Mouse (Mus musculus) brown adipose tissue, adult 24 weeks (tissue): ENCODE data around the gene Nfia. TPM values are rescaled to one million over a fixed set of nuclear protein-coding genes. Genes with fewer than 3 reads are reported as not detected.

Experiments used
- H3K27ac ChIP-seq: fragments of 200-500 bp; replicated peaks from 2 replicates; pipeline ENCODE4 v1.5.1; 2012; ENCODE audit warnings: low read depth, mild to moderate bottlenecking, low read length
- H3K4me1 ChIP-seq: fragments of 200-500 bp; 2 replicates; pipeline ENCODE4 v1.6.1; 2012; ENCODE audit warnings: low read length, mixed read lengths; ENCODE audit not compliant: control insufficient read depth, insufficient read depth, insufficient read length
- H3K4me3 ChIP-seq: fragments of 200-500 bp; 2 replicates; pipeline ENCODE4 v1.5.1; 2012; ENCODE audit warnings: low read depth, mild to moderate bottlenecking, low read length, moderate library complexity; ENCODE audit not compliant: insufficient read depth
- polyA plus RNA-seq: library from polyadenylated mRNA; stranded (reverse); fragments of >200 nt; gene quantifications from 2 replicates; pipeline ENCODE4 v1.2.4, GENCODE M21; 2012; ENCODE audit not compliant: missing spikeins, insufficient read depth, insufficient read length

Gene Nfia
- polyA plus RNA-seq, 1 experiment: 74.8 TPM

DNA sequence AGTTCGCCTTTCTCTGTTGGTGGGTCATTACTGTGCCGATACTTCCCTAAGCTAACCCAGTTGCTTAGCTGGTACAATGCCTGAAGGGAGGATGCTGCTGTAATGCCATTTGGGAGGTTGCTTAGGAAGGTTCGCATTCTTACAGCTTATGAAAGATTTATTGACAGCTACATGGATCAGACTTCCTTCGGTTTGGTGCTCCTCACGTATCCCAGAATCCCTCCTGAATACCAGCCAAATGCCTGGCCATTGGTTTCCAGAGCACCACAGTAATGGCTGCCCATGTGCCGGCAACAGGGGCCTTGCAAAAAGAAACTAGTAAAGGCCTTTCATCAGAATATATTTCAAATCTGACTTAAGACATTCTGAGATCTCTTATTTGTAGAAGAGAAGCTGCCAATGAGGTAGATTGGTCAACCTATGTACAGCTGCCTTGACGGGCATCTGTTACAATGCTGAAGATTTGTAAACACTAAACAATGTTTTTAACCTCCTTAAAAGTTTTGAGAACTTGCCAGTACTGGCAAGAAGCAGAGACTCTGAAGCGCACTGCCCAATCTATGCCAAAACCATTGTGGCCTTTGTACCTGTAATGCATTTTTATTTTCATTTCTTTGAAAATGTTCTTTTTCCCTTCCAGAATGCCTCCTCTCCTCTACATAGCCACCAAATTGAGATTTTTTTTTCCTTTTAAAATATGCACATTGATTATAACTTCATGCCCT, 13.2 kb downstream of the Nfia start:
- Histone ChIP-seq H3K27ac (peak overlapping the region; percentile 52; the same call in 1 of the 2 replicates), H3K4me3 (no peak overlapping the region), H3K4me1 (peaks cover 21% of the 10 kb centered on the region)

DNA sequence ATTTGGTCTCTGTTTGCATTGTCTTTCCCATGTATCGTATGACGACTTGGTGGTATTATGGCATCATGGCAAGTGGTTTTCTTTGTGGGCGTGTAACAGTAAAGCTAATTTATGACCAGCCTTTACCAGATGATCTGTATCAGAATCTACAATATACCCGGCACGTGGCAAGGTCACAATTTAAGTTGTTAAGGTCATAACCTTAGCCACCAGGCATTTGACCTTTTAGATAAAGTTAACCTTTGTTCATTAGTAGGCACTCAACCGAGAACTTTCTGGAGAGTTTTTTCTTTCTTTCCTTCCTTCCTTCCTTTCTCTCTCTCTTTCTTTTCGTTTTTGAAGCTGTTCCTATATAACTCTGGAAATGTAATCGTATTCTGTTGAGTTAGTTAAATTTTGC, 14.0 kb downstream of the Nfia start:
- Histone ChIP-seq H3K27ac (peak overlapping the region; percentile 56; the same call in 1 of the 2 replicates), H3K4me1 (peaks cover 21% of the 10 kb centered on the region), H3K4me3 (no peak overlapping the region)

DNA sequence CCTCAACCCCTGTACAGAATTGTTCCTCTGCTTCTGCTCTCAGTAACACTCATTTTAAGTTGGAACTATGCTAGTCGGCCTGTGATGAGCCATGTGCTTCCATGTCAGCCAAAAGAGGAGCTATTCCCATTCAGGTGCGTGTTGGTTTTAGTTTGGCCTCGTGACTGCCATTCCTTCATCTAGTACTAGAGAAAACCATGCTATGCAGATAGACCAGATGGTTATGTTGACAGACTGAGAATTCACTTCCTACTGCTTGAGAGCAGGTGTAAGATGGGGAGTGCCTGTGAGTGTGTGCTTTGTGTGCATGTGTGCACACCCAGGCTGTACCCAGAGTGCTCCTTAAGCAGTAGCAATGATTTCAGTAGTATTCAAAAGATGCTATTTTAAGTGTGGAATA, 15.0 kb downstream of the Nfia start:
- Histone ChIP-seq H3K27ac (no peak overlapping the region), H3K4me3 (no peak overlapping the region), H3K4me1 (peaks cover 18% of the 10 kb centered on the region)

DNA sequence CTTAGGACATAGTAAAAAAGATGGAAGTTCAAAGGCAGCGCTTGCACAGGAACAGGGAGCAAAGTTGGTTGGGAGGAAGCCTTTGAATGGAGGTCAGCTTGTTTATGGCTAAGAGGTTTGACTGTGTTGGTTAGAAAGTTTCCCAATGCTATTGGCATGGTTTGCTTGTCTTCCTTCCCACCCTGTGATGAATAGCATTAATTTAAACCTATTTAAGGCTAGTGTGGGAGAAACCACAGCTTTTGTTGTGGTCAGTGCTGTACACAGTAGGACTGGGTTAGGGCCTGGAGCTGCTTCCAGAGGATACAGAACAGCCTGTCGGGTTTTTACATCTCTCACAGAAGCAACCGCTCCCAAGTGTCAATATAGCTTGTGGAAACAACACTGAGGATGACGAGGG, 16.0 kb downstream of the Nfia start:
- H3K27ac ChIP-seq: no peak overlapping the region
- H3K4me3 ChIP-seq: no peak overlapping the region
- peaks cover 14% of the 10 kb centered on the region for H3K4me1 ChIP-seq

DNA sequence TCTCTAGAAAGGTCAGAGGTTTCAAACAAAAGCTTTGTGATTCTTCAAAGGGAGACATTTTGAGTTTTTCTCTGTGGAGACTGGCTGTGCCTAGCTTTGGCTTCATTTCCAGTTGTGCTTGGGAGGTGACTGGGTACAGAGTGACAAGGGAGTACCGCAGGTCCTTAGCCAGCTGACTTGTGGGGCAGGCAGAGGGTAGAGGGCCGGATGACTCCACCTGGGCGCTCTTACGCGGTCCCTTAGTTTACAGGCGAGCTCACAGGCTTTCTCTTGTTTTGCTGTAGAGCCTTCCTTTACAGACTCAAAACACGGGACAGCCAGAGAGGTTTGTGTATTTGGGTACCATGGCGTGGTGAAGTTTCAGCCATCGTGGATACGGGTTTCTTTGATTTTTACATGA, 21.4 kb downstream of the Nfia start:
- Histone ChIP-seq H3K4me1 (peaks cover 25% of the 10 kb centered on the region), H3K4me3 (no peak overlapping the region), H3K27ac (peak overlapping the region; percentile 73)

DNA sequence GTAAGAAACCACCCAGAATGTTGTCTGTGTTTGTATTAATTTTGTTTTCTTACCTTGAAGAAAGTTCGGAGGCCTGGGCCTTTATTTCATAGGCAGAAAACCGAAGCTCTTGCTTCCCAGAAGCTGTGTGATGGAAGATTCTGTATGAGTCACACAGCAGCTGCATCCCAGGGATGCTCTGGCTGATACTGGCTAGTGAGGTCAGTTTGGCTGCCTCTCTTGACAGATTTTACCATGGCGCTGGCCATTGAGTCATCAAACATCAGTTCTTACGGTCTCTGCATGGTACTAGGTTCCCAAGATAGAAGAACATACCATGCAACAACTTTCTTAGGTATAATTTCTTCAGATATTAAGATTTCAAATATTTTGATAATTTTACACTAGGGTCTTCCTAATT, 22.3 kb downstream of the Nfia start:
- 0 out of 2 replicates have a peak overlapping the region, but pooled peaks have one; percentile 8 for H3K27ac ChIP-seq
- no peak overlapping the region for H3K4me3 ChIP-seq
- peaks cover 23% of the 10 kb centered on the region for H3K4me1 ChIP-seq

DNA sequence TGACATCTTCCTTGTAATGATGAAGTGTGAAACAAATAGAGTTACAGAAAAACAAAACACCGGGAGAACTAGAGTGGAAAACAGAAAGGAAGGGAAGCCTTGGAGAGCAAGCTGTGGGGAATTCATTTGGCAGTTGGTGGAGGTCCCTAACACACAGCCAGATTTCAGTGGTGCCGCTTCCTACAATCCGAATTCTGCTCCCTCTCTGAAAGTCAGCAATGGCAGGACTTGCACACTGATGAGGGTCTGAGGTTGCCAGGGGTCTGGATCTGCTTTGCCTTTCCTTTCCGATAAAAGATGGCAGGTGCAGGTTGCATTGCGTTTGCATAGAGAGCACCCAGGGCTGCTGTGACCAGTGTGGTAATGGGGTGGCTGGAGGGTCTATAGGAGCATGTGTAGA, 23.4 kb downstream of the Nfia start:
- peaks cover 21% of the 10 kb centered on the region; the same call in 1 of the 2 replicates for H3K4me1 ChIP-seq
- H3K4me3 ChIP-seq: peak overlapping the region; percentile 17; the same call in 1 of the 2 replicates
- H3K27ac ChIP-seq: peak overlapping the region; percentile 35

DNA sequence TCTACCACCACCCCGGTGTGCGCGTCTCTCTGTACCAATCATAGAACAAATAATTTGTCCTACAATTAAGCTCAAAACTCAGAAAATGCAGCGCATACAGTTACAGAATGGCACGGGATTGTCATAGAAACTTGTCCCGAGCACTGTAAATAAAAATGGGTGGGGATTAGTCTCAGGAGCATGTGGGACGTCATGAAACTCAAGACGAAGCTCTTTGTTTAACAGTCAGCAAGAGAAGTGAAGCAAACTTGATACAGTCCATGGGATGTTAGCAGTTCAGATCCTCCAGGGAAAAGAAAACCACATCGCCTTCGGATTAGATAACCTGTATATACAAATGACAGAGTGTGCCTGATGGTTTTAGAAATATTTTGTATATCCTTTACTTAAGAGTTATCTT, 24.0 kb downstream of the Nfia start:
- H3K27ac ChIP-seq: peak overlapping the region; percentile 31
- 0 out of 2 replicates have a peak overlapping the region, but pooled peaks have one; percentile 19 for H3K4me3 ChIP-seq
- peaks cover 21% of the 10 kb centered on the region; the same call in 1 of the 2 replicates for H3K4me1 ChIP-seq

DNA sequence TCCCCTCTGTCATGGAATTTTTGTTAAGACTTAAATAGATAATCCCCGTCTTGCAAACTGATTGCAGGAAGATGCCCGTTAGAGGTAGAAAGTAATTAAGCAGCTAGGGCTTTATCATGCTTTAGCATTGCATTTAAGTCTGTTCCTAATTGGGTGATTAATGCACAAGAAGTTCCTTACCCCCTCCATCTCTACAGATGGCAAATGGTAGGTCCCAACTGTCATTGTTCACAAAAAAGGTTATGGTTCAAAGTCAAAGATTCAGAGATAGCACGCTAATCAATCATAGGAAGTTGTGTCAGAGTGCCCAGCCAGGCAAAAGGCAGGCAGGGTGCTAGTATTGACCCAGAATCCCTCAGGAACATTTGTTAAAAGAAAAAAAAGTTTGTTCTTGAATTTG, 31.3 kb downstream of the Nfia start:
- Histone ChIP-seq H3K4me1 (peaks cover 10% of the 10 kb centered on the region), H3K4me3 (no peak overlapping the region), H3K27ac (no peak overlapping the region)

DNA sequence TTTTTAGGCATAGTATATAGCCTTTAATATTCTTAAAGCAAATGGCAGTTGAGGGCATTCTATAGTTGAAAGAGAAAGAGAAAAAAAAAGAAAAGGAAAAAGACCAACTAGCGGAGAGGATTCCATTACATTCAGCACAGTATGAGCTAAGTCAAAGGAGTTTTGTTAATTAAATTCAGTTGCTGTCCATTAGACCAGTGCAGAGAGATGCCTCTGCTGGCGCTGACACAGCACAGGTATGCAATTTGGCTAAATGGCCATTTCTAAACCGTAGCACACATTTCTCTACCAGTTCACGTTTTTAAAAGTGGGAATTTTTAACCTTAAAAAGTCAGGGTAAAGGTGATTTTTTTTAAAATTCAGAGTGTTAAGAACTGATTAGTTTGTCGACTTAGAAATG, 32.1 kb downstream of the Nfia start:
- peaks cover 18% of the 10 kb centered on the region for H3K4me1 ChIP-seq

DNA sequence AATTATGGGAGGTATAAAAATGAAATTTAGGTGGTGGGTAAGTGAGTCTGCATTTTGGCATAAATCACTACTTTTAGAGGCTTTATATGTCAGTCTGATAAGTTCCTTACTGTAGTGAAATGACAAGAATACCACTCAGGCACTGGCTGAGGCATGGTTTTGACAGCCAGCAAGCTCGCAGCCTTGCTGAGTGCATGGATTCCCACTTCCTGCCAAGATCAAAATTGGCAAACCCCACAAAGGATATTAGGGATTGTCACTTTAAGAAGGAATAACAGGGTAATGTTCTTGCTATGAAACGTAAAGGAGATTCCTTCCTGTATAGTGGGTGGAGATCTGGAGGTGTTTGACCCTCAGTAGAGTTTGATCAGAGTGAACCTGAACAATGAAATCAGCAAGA, 32.7 kb downstream of the Nfia start:
- H3K4me1 ChIP-seq: peaks cover 18% of the 10 kb centered on the region
- H3K27ac ChIP-seq: peak overlapping the region; percentile 49; the same call in 1 of the 2 replicates
- no peak overlapping the region for H3K4me3 ChIP-seq

More for the DNA sequence above, 32.1 kb downstream of the Nfia start:
- H3K4me3 ChIP-seq: no peak overlapping the region
- H3K27ac ChIP-seq: no peak overlapping the region

DNA sequence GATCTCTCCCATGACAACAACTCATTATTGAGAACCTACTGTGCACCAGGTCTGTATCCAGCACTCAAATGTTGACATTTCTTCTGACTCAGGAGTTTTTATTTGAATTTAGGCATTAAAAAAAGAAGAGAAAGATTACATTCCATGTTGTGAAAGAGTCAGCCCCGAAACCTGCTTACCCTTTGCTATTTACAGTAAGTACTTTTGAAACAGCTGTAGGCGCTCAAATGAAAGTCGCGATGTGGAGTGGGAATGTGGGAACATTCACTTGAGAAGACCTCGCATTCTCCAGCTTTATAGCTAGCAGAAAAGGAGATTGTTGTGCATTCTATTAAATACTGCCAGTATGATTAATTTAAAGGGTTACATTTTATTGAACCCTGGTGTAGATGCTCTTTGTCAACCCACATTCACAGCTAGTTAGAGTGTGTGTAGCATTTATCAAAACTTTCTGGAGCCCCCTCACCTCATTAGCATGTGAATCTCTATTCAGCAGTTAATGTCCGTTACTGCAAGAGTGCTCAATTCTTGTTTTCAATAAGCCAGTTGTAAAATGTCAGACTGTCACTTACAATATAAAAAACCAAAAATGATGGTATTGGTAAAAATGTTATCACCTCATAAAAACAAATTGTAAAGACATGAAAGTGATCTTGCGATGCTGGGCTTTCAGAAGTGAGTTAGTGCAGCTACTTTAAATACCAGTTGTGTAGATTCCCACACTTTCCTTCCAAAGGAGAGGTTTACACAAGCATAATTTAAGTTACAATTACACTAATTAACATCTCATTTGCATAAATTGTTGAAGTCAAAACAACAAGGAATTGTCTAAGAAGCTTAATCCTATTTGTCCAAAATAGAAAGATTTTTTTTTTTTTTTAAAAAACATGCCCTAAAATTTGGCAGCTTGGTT, 33.6 kb downstream of the Nfia start:
- Histone ChIP-seq H3K4me1 (peaks cover 22% of the 10 kb centered on the region), H3K4me3 (no peak overlapping the region), H3K27ac (no peak overlapping the region)

DNA sequence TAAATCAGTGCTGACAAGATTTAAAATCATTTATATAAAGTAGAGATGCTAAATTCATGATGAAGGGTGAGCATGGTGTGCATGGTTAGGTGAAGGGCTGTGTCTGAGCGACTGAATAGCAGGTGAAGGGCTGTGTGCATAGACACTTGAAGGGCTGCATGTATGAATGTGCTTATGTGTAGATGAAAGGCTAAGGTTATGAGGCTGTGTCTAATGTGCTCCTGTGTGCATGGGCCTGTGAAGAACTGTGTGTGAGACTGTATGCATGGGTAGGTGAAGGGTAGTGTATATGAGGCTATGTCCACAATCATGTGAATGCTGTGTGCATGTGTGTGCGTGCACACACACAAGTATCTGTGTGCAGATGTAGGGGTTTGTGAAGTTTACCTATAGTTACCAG, 34.4 kb downstream of the Nfia start:
- no peak overlapping the region for H3K4me3 ChIP-seq
- H3K4me1 ChIP-seq: peaks cover 22% of the 10 kb centered on the region
- H3K27ac ChIP-seq: no peak overlapping the region

DNA sequence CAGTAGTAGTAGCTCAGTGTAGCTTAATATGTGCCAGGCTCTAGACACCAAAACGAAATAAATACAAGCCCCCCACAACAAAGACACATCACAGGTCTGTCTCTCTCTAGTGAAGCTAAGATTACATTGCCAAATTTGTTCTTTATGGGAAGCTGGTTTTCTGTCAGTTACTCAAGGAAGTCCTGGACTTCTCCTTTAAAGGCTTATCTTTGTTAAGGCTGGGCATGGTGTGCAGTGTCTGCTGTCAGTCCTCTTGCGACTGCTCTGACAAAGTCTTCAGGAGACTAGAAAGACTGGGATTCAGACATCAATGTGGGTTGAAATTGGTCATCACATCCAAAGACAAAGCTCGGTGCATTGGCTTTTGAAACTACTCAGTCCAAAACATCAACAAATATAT, 36.4 kb downstream of the Nfia start:
- Histone ChIP-seq H3K27ac (0 out of 2 replicates have a peak overlapping the region, but pooled peaks have one; percentile 35), H3K4me3 (no peak overlapping the region), H3K4me1 (peaks cover 24% of the 10 kb centered on the region)

DNA sequence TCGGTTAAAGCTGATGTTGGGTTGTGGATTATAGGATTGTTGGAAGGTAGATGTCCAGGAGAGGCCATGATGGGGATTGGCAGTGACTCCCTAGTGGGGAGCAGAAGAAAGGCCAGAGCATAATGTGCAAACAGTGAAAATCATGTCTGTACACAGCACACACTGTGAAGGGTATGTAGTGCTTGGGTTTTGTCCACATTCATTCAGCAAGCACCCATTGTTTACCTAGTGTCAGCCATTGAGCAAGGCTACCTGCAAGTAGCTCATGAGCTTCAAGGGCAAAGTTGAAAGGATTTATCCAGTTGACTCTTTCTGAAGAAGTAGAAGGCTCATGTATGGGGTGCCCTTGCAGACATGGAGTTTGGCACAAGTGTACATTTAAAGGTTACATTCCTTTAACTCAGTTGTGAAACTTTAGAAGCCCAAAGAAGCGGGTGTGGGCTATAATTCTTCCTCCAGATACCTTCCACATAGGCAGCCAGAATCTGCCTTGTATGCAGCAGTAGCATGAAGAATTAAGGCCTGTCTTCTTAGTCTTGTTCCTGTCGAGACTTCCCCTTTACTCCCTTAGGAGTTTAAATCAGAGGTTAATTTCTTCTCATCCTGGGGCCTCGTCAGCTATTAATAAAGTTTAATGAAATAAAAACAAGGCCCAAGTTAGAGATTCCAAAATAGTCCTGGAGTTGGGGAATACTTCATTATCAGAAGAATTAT, 37.2 kb downstream of the Nfia start:
- Histone ChIP-seq H3K4me1 (peaks cover 27% of the 10 kb centered on the region), H3K27ac (peak overlapping the region; percentile 20), H3K4me3 (no peak overlapping the region)
